Mouse (Mus musculus) midbrain, embryonic 11.5 days (tissue): ENCODE results near the gene Naa16. TPM values are rescaled to one million over a fixed set of nuclear protein-coding genes. Genes with fewer than 3 reads are reported as not detected.

Experiments used
- ATAC-seq: fragments of 200-750 bp; cut with Nextera tagmentation; 2 replicates; pipeline ENCODE4 v1.8.0; 2017; ENCODE audit warnings: moderate TSS enrichment, moderate library complexity; ENCODE audit not compliant: low FRiP score
- DNase-seq: peaks from one replicate; pipeline ENCODE4 v3.0.0; 2015; ENCODE audit warnings: low spot score; ENCODE audit errors: missing footprints
- H3K27ac ChIP-seq: fragments of 300-500 bp; sonication (generic); 2 replicates; pipeline ENCODE4 v1.5.1; 2014; ENCODE audit warnings: low read depth, low read length
- H3K27me3 ChIP-seq: fragments of 300-500 bp; sonication (generic); 2 replicates; pipeline ENCODE4 v1.6.1; 2014; ENCODE audit warnings: mild to moderate bottlenecking, low read length, moderate library complexity, mixed read lengths; ENCODE audit not compliant: control insufficient read depth, insufficient read depth
- H3K36me3 ChIP-seq: fragments of 300-500 bp; sonication (generic); 2 replicates; pipeline ENCODE4 v1.6.1; 2014; ENCODE audit warnings: mild to moderate bottlenecking, low read length, moderate library complexity, mixed read lengths; ENCODE audit not compliant: control insufficient read depth, insufficient read depth
- H3K4me1 ChIP-seq: fragments of 300-500 bp; sonication (generic); 2 replicates; pipeline ENCODE4 v1.6.1; 2014; ENCODE audit warnings: low read length; ENCODE audit not compliant: control insufficient read depth, insufficient read depth
- H3K4me2 ChIP-seq: fragments of 300-500 bp; sonication (generic); 2 replicates; pipeline ENCODE4 v1.6.1; 2014; ENCODE audit warnings: mild to moderate bottlenecking, moderate library complexity
- H3K4me3 ChIP-seq: fragments of 300-500 bp; sonication (generic); 2 replicates; pipeline ENCODE4 v1.5.1; 2014; ENCODE audit warnings: low read depth, low read length
- H3K9ac ChIP-seq: fragments of 300-500 bp; sonication (generic); 2 replicates; pipeline ENCODE4 v1.6.1; 2014; ENCODE audit warnings: low read length
- H3K9me3 ChIP-seq: fragments of 300-500 bp; sonication (generic); 2 replicates; pipeline ENCODE4 v1.6.1; 2016; ENCODE audit warnings: low read length; ENCODE audit not compliant: control insufficient read depth
- WGBS: fragments of 180-500 bp; shearing (Covaris S2); extraction: QIAGEN DNeasy Blood & Tissue Kit; methylation state at CpG from one replicate; pipeline ENCODE4 v1.1.7; 2014; 5-methylcytosine and 5-hydroxymethylcytosine counted together
- polyA plus RNA-seq: library from polyadenylated mRNA; unstranded; fragments of >200 nt; fragmentation: Nextera tagmentation; extraction: Ambion mirVana; gene quantifications from 2 replicates; pipeline ENCODE4 v1.2.1, GENCODE M21; 2014

Naa16 gene
- polyA plus RNA-seq, 1 experiment from 2014 or later, result 38.3 TPM

DNA sequence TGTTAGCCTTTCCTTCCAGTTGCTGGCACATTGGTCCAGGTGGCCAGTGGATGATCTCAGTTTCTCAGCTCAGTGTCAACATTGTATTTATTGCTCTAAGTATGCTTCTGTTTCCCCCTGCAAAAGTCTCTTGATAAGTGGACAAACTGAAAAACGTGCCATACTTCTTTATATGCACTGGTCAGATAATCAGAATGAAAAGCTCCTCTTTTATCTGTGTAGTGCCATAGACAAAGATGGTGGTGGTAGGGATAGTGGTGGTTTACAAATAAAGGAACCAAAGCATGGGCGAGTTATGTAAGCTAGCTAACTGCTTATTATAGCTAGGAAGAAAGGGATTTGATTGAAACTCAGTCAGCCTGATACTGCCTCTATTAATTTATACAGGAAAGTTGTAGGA, 17.1 kb upstream of the Naa16 start:
- H3K36me3 ChIP-seq, result peaks cover 2% of the 10 kb centered on the region; the same call in 1 of the 2 replicates
- ATAC-seq (no peak), DNase-seq (no peak)
- H3K27ac ChIP-seq, result no peak overlapping the region
- no peaks in the 10 kb centered on the region for H3K27me3 ChIP-seq
- no peaks in the 10 kb centered on the region for H3K9me3 ChIP-seq
- 83% methylated on average over 2 of the region's 2 CpGs for WGBS
- H3K4me1 ChIP-seq, result no peaks in the 10 kb centered on the region
- H3K4me2 ChIP-seq, result no peak overlapping the region
- H3K9ac ChIP-seq, result no peak overlapping the region
- no peak overlapping the region for H3K4me3 ChIP-seq

GRCm38 (mm10) chr14:79397321-79398122, 6.9 kb upstream of the Naa16 start, which contains the start of gene Mtrf1:
TSS of gene Mtrf1 (plus strand) at chr14:79397772.
- peak within 1 kb of the TSS; percentile 49 for H3K4me2 ChIP-seq
- H3K27me3 ChIP-seq, result no peaks in the 10 kb centered on the region
- H3K9ac ChIP-seq, result peak within 1 kb of the TSS; percentile 82
- H3K9me3 ChIP-seq, result no peaks in the 10 kb centered on the region
- no peaks in the 10 kb centered on the region for H3K36me3 ChIP-seq
- peak; percentile 88 for ATAC-seq
- 22% methylated on average over 23 of the region's 23 CpGs for WGBS
- no peaks in the 10 kb centered on the region for H3K4me1 ChIP-seq
- H3K4me3 ChIP-seq, result peak within 1 kb of the TSS; percentile 62
- peak within 1 kb of the TSS; percentile 65 for H3K27ac ChIP-seq
- DNase-seq, result peak; percentile 98

- Histone ChIP-seq H3K27me3 (no peaks in the 10 kb centered on the region), H3K9ac (no peak overlapping the region), H3K4me2 (no peak overlapping the region), H3K27ac (no peak overlapping the region), H3K9me3 (no peaks in the 10 kb centered on the region), H3K36me3 (no peaks in the 10 kb centered on the region), H3K4me1 (peaks cover 2% of the 10 kb centered on the region; the same call in 1 of the 2 replicates), H3K4me3 (no peak overlapping the region)
- no peak for ATAC-seq
- DNase-seq, result peak; percentile 92
These were observed 4.0 kb upstream of the Naa16 start for GRCm38 (mm10) chr14:79394564-79394963.

DNA sequence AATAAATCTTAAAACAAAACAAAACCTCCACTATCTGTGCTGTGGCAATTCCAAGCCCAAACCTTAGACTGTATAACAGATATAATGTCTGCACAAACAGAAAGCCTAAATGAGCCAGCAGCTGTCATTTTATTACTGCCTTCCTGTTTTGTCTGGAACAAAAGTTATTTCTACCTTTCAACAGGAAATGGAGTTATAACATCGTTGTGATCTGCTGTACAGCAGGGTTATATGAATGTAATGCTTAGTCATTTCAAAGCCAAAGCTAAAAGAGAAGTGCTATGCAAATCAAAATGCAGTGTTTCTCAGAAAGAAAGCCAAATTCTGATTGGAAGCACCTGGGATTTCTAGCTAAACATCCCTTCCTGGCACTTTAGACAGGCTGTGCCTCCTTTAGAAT, 2.7 kb upstream of the Naa16 start:
- H3K36me3 ChIP-seq, result no peaks in the 10 kb centered on the region
- peaks cover 8% of the 10 kb centered on the region; the same call in 1 of the 2 replicates for H3K4me1 ChIP-seq
- DNase-seq (no peak), ATAC-seq (no peak)
- no peaks in the 10 kb centered on the region for H3K9me3 ChIP-seq
- no peaks in the 10 kb centered on the region for H3K27me3 ChIP-seq
- H3K4me2 ChIP-seq, result no peak overlapping the region
- 80% methylated on average over 1 of the region's 1 CpGs for WGBS
- H3K9ac ChIP-seq, result no peak overlapping the region
- H3K27ac ChIP-seq, result no peak overlapping the region
- H3K4me3 ChIP-seq, result no peak overlapping the region

DNA sequence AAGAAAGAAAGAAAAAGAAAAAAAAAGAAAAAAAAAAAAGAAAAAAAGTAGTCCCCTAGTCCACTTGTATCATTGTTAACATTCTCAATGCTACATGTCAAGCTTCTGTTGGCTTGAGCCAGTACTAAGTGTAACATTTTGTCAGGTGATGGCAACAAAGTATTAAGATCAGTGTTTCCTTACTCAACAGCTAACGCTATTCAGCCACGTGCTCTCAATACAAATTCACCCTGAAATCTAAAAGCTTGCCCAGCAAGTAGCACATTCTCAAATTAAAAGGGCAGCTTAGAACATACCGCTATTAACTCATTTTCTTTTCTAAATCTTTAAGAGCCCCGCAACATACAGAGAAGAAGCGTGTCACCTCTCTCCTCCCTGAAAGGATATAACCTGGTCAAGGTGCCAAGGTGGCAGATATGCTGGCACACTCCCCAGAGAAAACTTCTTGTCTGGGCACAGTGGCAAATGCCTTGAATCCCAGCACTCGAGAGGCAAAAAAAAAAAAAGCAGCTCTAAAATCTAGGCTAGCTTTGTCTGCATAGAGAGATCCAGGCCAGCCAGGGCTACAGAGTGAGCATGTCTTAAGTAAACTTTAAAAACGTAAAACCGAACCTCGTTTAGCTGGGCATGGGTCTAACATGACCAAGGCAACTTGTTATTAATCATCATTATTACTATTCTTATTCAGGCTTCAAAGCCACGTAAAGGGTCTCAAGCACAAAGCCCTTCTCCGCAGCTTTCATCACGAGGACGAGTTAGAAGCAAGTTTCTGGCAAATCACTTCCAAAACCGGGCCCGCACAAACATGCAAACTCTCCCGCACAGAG, 927 bp downstream of the Naa16 start:
- 3% methylated on average over 16 of the region's 16 CpGs for WGBS
- no peaks in the 10 kb centered on the region for H3K9me3 ChIP-seq
- no peak for ATAC-seq
- no peaks in the 10 kb centered on the region for H3K36me3 ChIP-seq
- peak; percentile 89 for DNase-seq
- H3K27ac ChIP-seq, result peak overlapping the region; percentile 94
- no peaks in the 10 kb centered on the region for H3K27me3 ChIP-seq
- peak overlapping the region; percentile 79 for H3K4me3 ChIP-seq
- peak overlapping the region; percentile 74 for H3K4me2 ChIP-seq
- H3K9ac ChIP-seq, result peak overlapping the region; percentile 87
- H3K4me1 ChIP-seq, result peaks cover 8% of the 10 kb centered on the region; the same call in 1 of the 2 replicates

DNA sequence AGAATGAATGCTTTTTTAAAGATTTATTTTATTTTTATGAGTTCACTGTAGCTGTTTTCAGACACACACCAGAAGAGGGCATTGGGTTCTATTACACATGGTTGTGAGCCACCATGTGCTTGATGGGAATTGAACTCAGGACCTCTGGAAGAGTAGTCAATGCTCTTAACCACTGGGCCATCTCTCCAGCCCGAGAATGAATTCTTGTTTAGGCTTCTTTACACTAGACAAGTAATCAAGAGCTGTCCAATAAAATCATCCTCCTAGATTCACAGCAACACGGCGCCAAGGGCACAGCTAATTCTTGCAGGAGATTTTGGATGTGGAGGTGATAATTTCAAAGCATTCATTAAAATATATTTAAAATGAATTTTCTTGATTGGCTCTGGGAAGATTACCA, 2.3 kb downstream of the Naa16 start:
- no peaks in the 10 kb centered on the region for H3K27me3 ChIP-seq
- H3K4me1 ChIP-seq, result peaks cover 8% of the 10 kb centered on the region; the same call in 1 of the 2 replicates
- no peak overlapping the region for H3K4me3 ChIP-seq
- H3K9ac ChIP-seq, result no peak overlapping the region
- H3K4me2 ChIP-seq, result no peak overlapping the region
- 90% methylated on average over 3 of the region's 3 CpGs for WGBS
- DNase-seq, result no peak
- no peak for ATAC-seq
- H3K9me3 ChIP-seq, result no peaks in the 10 kb centered on the region
- H3K27ac ChIP-seq, result no peak overlapping the region
- no peaks in the 10 kb centered on the region for H3K36me3 ChIP-seq

- Histone ChIP-seq H3K36me3 (no peaks in the 10 kb centered on the region; the same call in 1 of the 2 replicates), H3K27ac (no peak overlapping the region), H3K9ac (no peak overlapping the region), H3K4me3 (no peak overlapping the region), H3K4me1 (no peaks in the 10 kb centered on the region), H3K9me3 (no peaks in the 10 kb centered on the region), H3K4me2 (no peak overlapping the region), H3K27me3 (no peaks in the 10 kb centered on the region)
- DNase-seq, result no peak
- ATAC-seq, result no peak
- WGBS, result 94% methylated on average over 7 of the region's 7 CpGs
These were observed 7.5 kb downstream of the Naa16 start for GRCm38 (mm10) chr14:79383120-79383519.

GRCm38 (mm10) chr14:79377041-79377440, 13.5 kb downstream of the Naa16 start:
- Histone ChIP-seq H3K27me3 (no peaks in the 10 kb centered on the region), H3K4me1 (no peaks in the 10 kb centered on the region), H3K36me3 (peaks cover 2% of the 10 kb centered on the region; the same call in 1 of the 2 replicates), H3K9me3 (no peaks in the 10 kb centered on the region), H3K9ac (no peak overlapping the region), H3K4me3 (no peak overlapping the region), H3K4me2 (no peak overlapping the region), H3K27ac (no peak overlapping the region)
- no peak for ATAC-seq
- DNase-seq, result no peak

DNA sequence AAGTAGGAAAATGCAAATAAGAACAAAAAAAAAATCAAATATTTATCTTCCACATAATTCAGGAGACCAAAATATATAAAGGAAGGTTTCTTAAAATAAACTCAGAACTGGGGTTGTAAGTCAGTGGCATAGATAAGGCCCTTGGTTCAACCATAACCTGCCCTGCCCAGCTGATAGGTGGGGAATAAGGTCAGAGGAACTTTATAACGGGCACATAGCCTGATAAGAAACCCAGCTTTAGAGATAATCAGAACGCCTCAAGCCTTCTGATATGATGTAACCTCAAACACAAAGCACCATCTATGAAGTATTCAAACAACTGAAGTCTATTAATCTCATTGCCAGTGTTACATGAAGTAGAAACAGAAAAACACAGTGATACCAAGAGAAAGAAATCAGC, 32.5 kb downstream of the Naa16 start:
- ATAC-seq (no peak), DNase-seq (no peak)
- Histone ChIP-seq H3K27ac (no peak overlapping the region), H3K4me3 (no peak overlapping the region), H3K27me3 (no peaks in the 10 kb centered on the region), H3K9me3 (no peaks in the 10 kb centered on the region), H3K4me2 (no peak overlapping the region), H3K36me3 (peaks cover 5% of the 10 kb centered on the region; the same call in 1 of the 2 replicates), H3K9ac (no peak overlapping the region), H3K4me1 (no peaks in the 10 kb centered on the region)
- 93% methylated on average over 2 of the region's 2 CpGs for WGBS
